Mouse (Mus musculus): ENCODE measurements around the gene Ppil6. TPM values are rescaled to one million over a fixed set of nuclear protein-coding genes. Genes with fewer than 3 reads are reported as not detected.

Ppil6 gene
- polyA plus RNA-seq (2014; fragmentation: Nextera tagmentation; extraction: Ambion mirVana) = 1.8 and 2.2 TPM in 2 replicates

DNA sequence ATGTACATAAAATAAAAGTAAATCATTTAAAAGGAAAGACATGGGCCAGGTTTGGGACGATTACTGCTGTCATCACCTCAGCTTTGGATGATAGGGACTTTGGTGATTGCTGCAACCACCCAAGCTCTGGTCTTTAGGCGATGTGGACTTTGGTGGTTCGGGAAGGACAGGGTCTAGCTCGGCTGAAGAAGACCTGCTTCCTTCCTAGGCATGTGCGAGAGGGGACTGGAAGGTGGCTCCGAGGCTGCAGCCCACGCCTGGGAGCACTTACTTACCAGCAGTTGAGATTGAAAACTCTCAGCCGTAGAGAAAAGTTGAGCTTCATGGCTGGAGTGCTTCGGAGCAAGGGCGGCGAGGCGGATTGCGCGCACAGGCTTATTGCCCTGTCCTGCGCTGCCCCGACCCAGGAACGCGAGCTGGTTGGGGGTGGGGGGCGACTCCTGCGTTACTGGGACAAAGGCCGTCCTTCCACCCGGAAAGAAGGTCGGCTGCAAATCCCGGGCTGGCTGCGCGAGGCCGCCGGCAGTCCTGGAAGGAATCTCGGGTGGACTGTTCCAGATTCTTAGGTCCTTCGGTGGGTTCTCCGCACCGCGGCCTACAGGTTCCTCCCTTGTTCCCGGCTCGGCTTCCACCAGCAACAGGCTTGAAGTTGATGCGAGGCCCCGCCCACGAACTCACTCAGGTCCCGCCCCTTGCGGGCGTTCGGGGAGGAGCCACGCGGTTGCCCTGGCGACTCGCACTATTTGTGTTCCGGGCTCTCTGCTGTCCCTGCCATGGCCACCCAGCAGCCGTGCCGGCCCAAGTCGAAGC lies at the start of gene Ppil6, which contains the start of gene Smpd2:
TSS of gene Ppil6 (plus strand) at position 732 of the 810 bp plus-strand sequence.
TSS of gene Smpd2 (minus strand) at position 662 of the 810 bp plus-strand sequence.
- under 1% methylated on average over 50 of the region's 50 CpGs for WGBS
- ATAC-seq (ENCODE audit: insufficient number of reproducible peaks, insufficient read depth, low FRiP score, low read depth) = peak; percentile 89
- Histone ChIP-seq H3K9me3 (ENCODE audit: control insufficient read depth, low read depth, low read length) (no peaks in the 10 kb centered on the region), H3K4me2 (replicated peaks; ENCODE audit: low read depth, low read length) (peak within 1 kb of the TSS; percentile 99), H3K9ac (replicated peaks; ENCODE audit: low read depth, low read length) (peak within 1 kb of the TSS; percentile 58), H3K27me3 (ENCODE audit: control insufficient read depth, insufficient read depth, low read length) (no peaks in the 10 kb centered on the region), H3K36me3 (ENCODE audit: control insufficient read depth, insufficient read depth, low read length) (peaks cover 13% of the 10 kb centered on the region; the same call in 1 of the 2 replicates), H3K27ac (ENCODE audit: low read length) (peak within 1 kb of the TSS; percentile 75), H3K4me3 (ENCODE audit: low read depth, low read length) (peak within 1 kb of the TSS; percentile 74), H3K4me1 (ENCODE audit: control insufficient read depth, insufficient read depth, low read length) (peaks cover 24% of the 10 kb centered on the region)

DNA sequence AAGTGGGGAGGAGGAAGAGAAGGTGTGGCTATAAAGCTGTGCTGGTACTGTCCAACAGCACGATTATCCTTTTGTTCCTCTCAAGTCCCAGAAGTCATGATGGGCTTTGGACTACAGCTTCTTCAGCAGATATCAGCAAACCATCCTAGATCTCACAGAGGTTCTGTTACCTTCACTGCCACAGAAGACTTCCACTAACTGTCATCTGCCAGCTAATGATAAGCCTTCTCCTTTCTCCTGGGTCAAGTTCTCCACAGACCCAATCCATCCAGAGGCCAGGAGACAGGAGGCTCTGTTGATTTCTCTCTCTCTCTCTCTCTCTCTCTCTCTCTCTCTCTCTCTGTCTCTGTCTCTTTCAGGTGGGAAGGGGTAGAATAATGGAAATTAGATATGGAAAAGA lies 42.0 kb upstream of the Ppil6 start:
- no peak overlapping the region for H3K9ac ChIP-seq (replicated peaks; ENCODE audit: low read depth, low read length)
- H3K4me3 ChIP-seq (ENCODE audit: low read depth, low read length) = no peak overlapping the region
- no peaks in the 10 kb centered on the region for H3K27me3 ChIP-seq (ENCODE audit: control insufficient read depth, insufficient read depth, low read length)
- H3K27ac ChIP-seq (ENCODE audit: low read length) = no peak overlapping the region
- peaks cover 15% of the 10 kb centered on the region; the same call in 1 of the 2 replicates for H3K4me1 ChIP-seq (ENCODE audit: control insufficient read depth, insufficient read depth, low read length)
- no peak overlapping the region for H3K4me2 ChIP-seq (replicated peaks; ENCODE audit: low read depth, low read length)
- H3K36me3 ChIP-seq (ENCODE audit: control insufficient read depth, insufficient read depth, low read length) = no peaks in the 10 kb centered on the region
- WGBS = 89% methylated on average over 1 of the region's 1 CpGs
- no peak for ATAC-seq (ENCODE audit: insufficient number of reproducible peaks, insufficient read depth, low FRiP score, low read depth)
- H3K9me3 ChIP-seq (ENCODE audit: control insufficient read depth, low read depth, low read length) = no peaks in the 10 kb centered on the region

DNA sequence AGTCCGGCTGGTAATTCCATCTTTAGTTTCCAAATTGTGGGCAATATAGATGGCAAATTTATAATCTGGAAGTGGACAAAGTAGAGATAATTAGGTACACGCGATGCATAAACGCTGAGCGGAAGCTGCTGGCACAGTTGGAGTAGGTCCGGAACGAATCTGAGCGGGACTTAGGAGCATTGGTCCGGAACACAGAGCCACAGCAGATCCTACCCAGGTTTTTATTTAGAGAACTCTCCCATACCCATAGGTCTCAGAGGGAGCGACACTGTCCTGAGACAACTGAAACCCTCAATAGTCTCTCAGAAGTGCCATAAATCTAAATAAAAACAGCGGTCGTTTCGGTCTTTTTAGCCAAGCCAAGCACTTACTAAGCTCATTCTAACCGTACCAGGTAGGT lies 40.6 kb upstream of the Ppil6 start:
- Histone ChIP-seq H3K36me3 (ENCODE audit: control insufficient read depth, insufficient read depth, low read length) (0 out of 2 replicates have a peak, but pooled peaks cover 2% of the 10 kb centered on the region), H3K9me3 (ENCODE audit: control insufficient read depth, low read depth, low read length) (no peaks in the 10 kb centered on the region), H3K27ac (ENCODE audit: low read length) (peak overlapping the region; percentile 66; the same call in 1 of the 2 replicates), H3K4me1 (ENCODE audit: control insufficient read depth, insufficient read depth, low read length) (peaks cover 15% of the 10 kb centered on the region; the same call in 1 of the 2 replicates), H3K4me2 (replicated peaks; ENCODE audit: low read depth, low read length) (peak overlapping the region; percentile 58), H3K9ac (replicated peaks; ENCODE audit: low read depth, low read length) (peak overlapping the region; percentile 71), H3K4me3 (ENCODE audit: low read depth, low read length) (peak overlapping the region; percentile 87), H3K27me3 (ENCODE audit: control insufficient read depth, insufficient read depth, low read length) (no peaks in the 10 kb centered on the region)
- 0 out of 2 replicates have a peak, but pooled peaks have one; percentile 24 for ATAC-seq (ENCODE audit: insufficient number of reproducible peaks, insufficient read depth, low FRiP score, low read depth)
- 15% methylated on average over 14 of the region's 14 CpGs for WGBS

DNA sequence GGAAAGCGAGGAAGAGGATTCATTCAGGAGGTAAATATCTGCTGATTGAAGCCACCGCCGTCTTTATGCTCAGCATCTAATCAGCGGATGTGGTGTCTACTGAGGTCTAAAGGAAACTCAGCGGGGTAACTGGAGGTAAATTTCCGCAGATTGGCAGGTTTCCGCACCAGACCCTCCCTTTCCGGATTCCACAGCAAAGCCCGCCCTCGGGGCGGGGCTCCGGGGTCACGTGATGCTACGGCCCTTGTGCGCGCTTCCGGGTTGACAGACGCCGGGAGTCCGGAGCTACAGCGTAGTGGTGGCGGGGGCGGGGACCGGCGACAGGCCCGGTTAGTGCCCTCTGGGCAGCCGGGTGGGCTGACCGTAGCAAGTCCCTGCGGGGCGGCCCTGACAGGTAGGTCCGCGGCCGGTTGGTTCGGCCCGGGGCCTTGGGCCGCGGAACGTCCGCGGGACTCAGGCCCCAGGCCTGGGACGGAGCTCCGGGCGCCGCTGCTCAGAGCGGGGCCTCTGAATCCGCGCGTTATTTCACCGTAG lies 40.0 kb upstream of the Ppil6 start, which contains the start of gene Zbtb24:
TSS of gene Zbtb24 (plus strand) at position 247 of the 534 bp plus-strand sequence.
- H3K27me3 ChIP-seq (ENCODE audit: control insufficient read depth, insufficient read depth, low read length) = no peaks in the 10 kb centered on the region
- no peaks in the 10 kb centered on the region for H3K9me3 ChIP-seq (ENCODE audit: control insufficient read depth, low read depth, low read length)
- H3K9ac ChIP-seq (replicated peaks; ENCODE audit: low read depth, low read length) = peak within 1 kb of the TSS; percentile 71
- peaks cover 15% of the 10 kb centered on the region; the same call in 1 of the 2 replicates for H3K4me1 ChIP-seq (ENCODE audit: control insufficient read depth, insufficient read depth, low read length)
- WGBS = under 1% methylated on average over 49 of the region's 49 CpGs
- peak within 1 kb of the TSS; percentile 58 for H3K4me2 ChIP-seq (replicated peaks; ENCODE audit: low read depth, low read length)
- H3K36me3 ChIP-seq (ENCODE audit: control insufficient read depth, insufficient read depth, low read length) = 0 out of 2 replicates have a peak, but pooled peaks cover 2% of the 10 kb centered on the region
- peak within 1 kb of the TSS; percentile 87 for H3K4me3 ChIP-seq (ENCODE audit: low read depth, low read length)
- H3K27ac ChIP-seq (ENCODE audit: low read length) = peak within 1 kb of the TSS; percentile 66; the same call in 1 of the 2 replicates
- peak; percentile 97 for ATAC-seq (ENCODE audit: insufficient number of reproducible peaks, insufficient read depth, low FRiP score, low read depth)

DNA sequence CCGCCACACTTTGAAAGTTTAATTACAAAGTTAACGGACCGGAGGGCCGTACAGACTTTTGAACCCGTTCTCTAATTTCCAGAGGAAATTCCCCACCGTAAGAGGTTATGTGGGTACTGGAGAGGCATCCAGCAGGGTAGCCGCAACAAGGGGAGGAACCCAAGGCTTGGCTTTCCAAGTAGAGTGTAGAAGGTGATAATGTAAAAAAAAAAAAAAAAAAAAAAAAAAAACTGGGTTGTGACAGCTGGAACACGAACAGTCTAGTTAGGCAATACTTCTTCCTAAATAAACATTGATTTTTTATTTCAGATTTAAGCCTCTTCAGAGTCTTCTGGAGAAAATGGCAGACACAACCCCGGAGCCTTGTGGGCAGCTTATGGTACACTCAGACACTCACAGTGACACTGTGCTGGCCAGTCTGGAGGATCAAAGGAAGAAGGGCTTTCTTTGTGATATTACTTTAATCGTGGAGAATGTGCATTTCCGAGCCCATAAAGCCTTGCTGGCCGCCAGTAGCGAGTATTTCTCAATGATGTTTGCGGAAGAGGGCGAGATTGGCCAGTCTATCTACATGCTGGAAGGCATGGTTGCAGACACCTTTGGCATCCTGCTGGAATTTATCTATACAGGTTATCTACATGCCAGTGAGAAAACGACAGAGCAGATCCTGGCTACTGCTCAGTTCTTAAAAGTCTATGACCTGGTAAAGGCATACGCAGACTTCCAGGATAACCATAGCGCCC lies 39.3 kb upstream of the Ppil6 start:
- Histone ChIP-seq H3K9ac (replicated peaks; ENCODE audit: low read depth, low read length) (peak overlapping the region; percentile 71), H3K36me3 (ENCODE audit: control insufficient read depth, insufficient read depth, low read length) (peaks cover 8% of the 10 kb centered on the region; the same call in 1 of the 2 replicates), H3K4me2 (replicated peaks; ENCODE audit: low read depth, low read length) (peak overlapping the region; percentile 58), H3K27ac (ENCODE audit: low read length) (no peak overlapping the region; the same call in 1 of the 2 replicates), H3K4me1 (ENCODE audit: control insufficient read depth, insufficient read depth, low read length) (peaks cover 15% of the 10 kb centered on the region; the same call in 1 of the 2 replicates), H3K9me3 (ENCODE audit: control insufficient read depth, low read depth, low read length) (no peaks in the 10 kb centered on the region), H3K27me3 (ENCODE audit: control insufficient read depth, insufficient read depth, low read length) (no peaks in the 10 kb centered on the region), H3K4me3 (ENCODE audit: low read depth, low read length) (peak overlapping the region; percentile 87)
- 52% methylated on average over 18 of the region's 18 CpGs for WGBS
- ATAC-seq (ENCODE audit: insufficient number of reproducible peaks, insufficient read depth, low FRiP score, low read depth) = no peak

DNA sequence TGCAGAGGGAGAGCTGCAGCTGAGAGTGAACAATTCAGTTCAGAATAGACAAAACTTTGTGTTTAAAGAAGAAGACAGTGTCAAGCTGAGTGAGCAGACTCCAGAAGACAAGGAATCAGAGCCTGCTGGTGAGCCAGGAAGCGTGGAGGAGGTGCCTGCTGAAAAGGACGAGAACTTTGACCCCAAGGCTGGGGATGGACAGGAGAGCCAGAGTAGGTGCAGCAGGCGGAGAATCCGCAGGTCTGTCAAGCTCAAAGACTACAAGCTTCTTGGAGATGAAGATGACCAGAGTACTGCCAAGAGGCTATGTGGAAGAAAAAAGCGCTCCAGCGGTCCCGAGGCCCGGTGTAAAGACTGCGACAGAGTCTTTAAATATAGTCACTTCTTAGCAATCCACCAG lies 38.6 kb upstream of the Ppil6 start:
- ATAC-seq (ENCODE audit: insufficient number of reproducible peaks, insufficient read depth, low FRiP score, low read depth) = no peak
- Histone ChIP-seq H3K9me3 (ENCODE audit: control insufficient read depth, low read depth, low read length) (no peaks in the 10 kb centered on the region), H3K27ac (ENCODE audit: low read length) (no peak overlapping the region), H3K27me3 (ENCODE audit: control insufficient read depth, insufficient read depth, low read length) (no peaks in the 10 kb centered on the region), H3K36me3 (ENCODE audit: control insufficient read depth, insufficient read depth, low read length) (peaks cover 15% of the 10 kb centered on the region), H3K4me1 (ENCODE audit: control insufficient read depth, insufficient read depth, low read length) (peaks cover 15% of the 10 kb centered on the region; the same call in 1 of the 2 replicates), H3K4me2 (replicated peaks; ENCODE audit: low read depth, low read length) (no peak overlapping the region), H3K9ac (replicated peaks; ENCODE audit: low read depth, low read length) (no peak overlapping the region), H3K4me3 (ENCODE audit: low read depth, low read length) (no peak overlapping the region)
- 90% methylated on average over 9 of the region's 9 CpGs for WGBS

DNA sequence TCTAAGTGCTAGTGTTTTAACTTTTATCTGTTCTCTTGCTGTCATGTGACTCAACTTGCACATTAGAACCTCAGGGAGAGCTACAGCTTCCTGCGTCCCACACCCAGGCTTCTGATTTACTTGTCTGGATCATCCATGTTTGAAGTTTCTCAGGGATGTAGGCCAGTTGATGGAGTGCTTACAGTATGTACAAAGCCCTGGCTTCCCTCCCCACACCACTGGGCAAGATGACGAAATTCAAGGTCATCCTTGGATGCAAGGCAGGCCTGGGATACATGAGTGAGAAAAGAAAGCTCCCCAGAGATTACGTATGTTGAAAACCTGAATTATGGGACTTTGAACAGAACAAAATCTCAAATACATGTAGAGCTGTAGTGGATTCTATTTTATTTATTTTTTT lies 37.4 kb upstream of the Ppil6 start:
- 95% methylated on average over 3 of the region's 3 CpGs for WGBS
- Histone ChIP-seq H3K36me3 (ENCODE audit: control insufficient read depth, insufficient read depth, low read length) (peaks cover 18% of the 10 kb centered on the region), H3K27me3 (ENCODE audit: control insufficient read depth, insufficient read depth, low read length) (no peaks in the 10 kb centered on the region), H3K27ac (ENCODE audit: low read length) (no peak overlapping the region), H3K4me2 (replicated peaks; ENCODE audit: low read depth, low read length) (no peak overlapping the region), H3K4me1 (ENCODE audit: control insufficient read depth, insufficient read depth, low read length) (peaks cover 15% of the 10 kb centered on the region; the same call in 1 of the 2 replicates), H3K4me3 (ENCODE audit: low read depth, low read length) (no peak overlapping the region), H3K9me3 (ENCODE audit: control insufficient read depth, low read depth, low read length) (no peaks in the 10 kb centered on the region), H3K9ac (replicated peaks; ENCODE audit: low read depth, low read length) (no peak overlapping the region)
- no peak for ATAC-seq (ENCODE audit: insufficient number of reproducible peaks, insufficient read depth, low FRiP score, low read depth)

DNA sequence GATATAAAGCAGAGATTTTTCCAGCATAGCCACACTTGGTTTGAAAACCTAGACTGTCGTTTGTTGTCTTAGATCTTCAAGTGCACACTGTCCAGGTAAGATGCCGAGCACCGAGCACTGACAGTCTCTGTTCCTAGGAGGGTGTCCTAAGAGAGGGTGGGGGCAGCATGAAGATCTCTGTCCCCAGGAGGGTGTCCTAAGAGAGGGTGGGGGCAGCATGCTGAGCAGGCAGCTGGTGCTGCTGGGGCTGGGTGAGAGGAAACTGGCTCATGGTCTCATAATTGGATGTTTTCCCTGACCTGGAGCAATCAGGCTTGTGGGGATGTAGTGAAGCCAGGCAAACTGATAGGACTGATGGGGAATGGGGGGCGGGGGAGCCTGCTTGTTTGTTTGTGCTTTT lies 30.2 kb upstream of the Ppil6 start:
- H3K4me2 ChIP-seq (replicated peaks; ENCODE audit: low read depth, low read length) = no peak overlapping the region
- H3K27me3 ChIP-seq (ENCODE audit: control insufficient read depth, insufficient read depth, low read length) = no peaks in the 10 kb centered on the region
- no peak overlapping the region for H3K9ac ChIP-seq (replicated peaks; ENCODE audit: low read depth, low read length)
- WGBS = 82% methylated on average over 4 of the region's 4 CpGs
- no peaks in the 10 kb centered on the region for H3K4me1 ChIP-seq (ENCODE audit: control insufficient read depth, insufficient read depth, low read length)
- no peak for ATAC-seq (ENCODE audit: insufficient number of reproducible peaks, insufficient read depth, low FRiP score, low read depth)
- H3K9me3 ChIP-seq (ENCODE audit: control insufficient read depth, low read depth, low read length) = no peaks in the 10 kb centered on the region
- no peak overlapping the region for H3K4me3 ChIP-seq (ENCODE audit: low read depth, low read length)
- H3K36me3 ChIP-seq (ENCODE audit: control insufficient read depth, insufficient read depth, low read length) = peaks cover 42% of the 10 kb centered on the region
- no peak overlapping the region for H3K27ac ChIP-seq (ENCODE audit: low read length)

Measured in stomach, embryonic 14.5 days (tissue).